Mouse (Mus musculus) cortical plate, adult 2 months (tissue): ENCODE measurements at regions not wholly inside any gene's neighbourhood (a gene's known extent, or its start where the extent isn't known, plus 50 kb on each side); places are given as distances from the start of the nearest gene placed in this dataset.

ENCODE experiments used
- CTCF ChIP-seq: fragments of 200-500 bp; IDR thresholded peaks from 2 replicates; pipeline ENCODE4 v1.5.1; 2011; ENCODE audit warnings: mild to moderate bottlenecking, control low read depth, low read length; ENCODE audit not compliant: insufficient read depth; ENCODE audit errors: extremely low read depth
- POLR2A ChIP-seq: fragments of 200-500 bp; IDR thresholded peaks from 2 replicates; pipeline ENCODE4 v1.6.1; 2011; ENCODE audit warnings: mild to moderate bottlenecking, low read length, control low read depth; ENCODE audit not compliant: insufficient read depth; ENCODE audit errors: extremely low read depth

GRCm38 (mm10) chr9:112678866-112679265, 443.1 kb upstream of the Arpp21 start:
- TF ChIP-seq CTCF, result no peak
- TF ChIP-seq POLR2A, result no peak
